Mouse (Mus musculus): ENCODE results near the gene Fbxl21.
A peak's percentile ranks its signal among the peaks of the same experiment; 100 is the strongest.

Gene Fbxl21

GRCm38 (mm10) chr13:56522081-56522820, at the start of gene Fbxl21:
Gene Fbxl21 (plus strand): TSS chr13:56522472.
- DNase-seq, result peak; percentile 90

- DNase-seq, result no peak
These were observed 49.6 kb upstream of the Fbxl21 start for GRCm38 (mm10) chr13:56472661-56473060.

GRCm38 (mm10) chr13:56475363-56475762, 46.9 kb upstream of the Fbxl21 start:
- peak; percentile 34 for DNase-seq

GRCm38 (mm10) chr13:56476790-56477189, 45.5 kb upstream of the Fbxl21 start:
- DNase-seq, result no peak

GRCm38 (mm10) chr13:56477271-56477670, 45.0 kb upstream of the Fbxl21 start:
- no peak for DNase-seq

DNA sequence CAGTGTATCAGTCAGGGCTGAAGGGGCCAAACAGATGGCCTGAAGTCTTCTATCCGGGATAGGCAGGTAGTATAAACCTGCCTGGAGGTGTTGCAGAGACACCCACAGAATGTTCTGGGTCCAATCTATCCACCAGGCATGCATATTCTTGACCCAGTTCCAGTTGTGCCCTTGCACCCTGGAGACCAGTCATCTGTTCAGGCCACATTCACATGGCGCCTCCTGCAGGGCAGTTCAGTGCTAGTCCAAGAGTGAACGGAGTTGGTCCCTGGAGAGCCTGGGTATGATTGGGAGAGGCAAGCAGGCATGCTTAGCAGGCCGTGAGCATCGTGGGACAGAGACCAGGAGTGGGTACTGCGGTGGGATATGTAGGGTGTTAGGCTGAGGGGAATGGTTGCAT, 44.2 kb upstream of the Fbxl21 start:
- no peak for DNase-seq

DNA sequence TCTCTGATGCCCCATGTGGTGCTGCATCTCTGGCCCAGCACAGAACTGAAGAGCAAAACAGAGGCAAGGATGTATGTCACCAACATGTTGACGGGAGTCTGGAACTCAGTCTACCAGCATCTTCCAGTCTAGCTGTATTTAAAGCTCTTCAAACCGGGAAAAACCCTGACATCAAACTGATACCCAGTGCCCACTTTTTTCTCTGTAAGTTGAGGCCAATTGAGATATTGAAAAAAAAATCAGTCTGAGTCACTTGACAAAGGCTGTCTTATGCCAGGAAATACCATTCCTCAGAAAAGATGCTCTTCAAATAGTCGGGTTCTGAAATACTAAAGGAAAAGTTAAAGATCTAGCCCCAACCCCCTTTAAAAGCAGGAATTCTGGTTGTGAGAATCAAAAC, 40.1 kb upstream of the Fbxl21 start, which contains the start of gene Il9:
Il9 (minus strand) TSS at position 101 of the 400 bp plus-strand sequence.
- DNase-seq, result no peak

- no peak for DNase-seq
These were observed 34.3 kb upstream of the Fbxl21 start for GRCm38 (mm10) chr13:56488012-56488411.

- no peak for DNase-seq
These were observed 27.8 kb upstream of the Fbxl21 start for GRCm38 (mm10) chr13:56494440-56494839.

DNA sequence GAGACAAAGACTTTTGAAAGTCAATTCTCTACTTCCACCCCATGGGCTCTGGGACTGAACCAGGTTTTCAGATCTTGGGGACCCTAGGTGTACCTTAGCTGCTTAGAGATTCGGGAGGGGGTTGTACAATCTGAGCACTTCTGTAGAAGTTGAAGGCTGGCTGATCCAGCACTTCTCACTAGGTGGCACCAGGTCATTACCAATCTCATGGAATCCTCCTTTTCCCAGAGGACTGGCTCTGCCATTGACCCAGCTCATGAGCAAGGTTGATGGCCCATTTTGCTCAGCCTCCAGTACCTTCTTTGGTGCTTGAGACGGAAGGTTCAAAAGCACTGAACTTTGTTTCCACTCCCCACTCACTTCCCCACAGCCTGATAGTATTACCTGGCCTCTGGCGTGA, 22.1 kb upstream of the Fbxl21 start:
- DNase-seq, result no peak

DNA sequence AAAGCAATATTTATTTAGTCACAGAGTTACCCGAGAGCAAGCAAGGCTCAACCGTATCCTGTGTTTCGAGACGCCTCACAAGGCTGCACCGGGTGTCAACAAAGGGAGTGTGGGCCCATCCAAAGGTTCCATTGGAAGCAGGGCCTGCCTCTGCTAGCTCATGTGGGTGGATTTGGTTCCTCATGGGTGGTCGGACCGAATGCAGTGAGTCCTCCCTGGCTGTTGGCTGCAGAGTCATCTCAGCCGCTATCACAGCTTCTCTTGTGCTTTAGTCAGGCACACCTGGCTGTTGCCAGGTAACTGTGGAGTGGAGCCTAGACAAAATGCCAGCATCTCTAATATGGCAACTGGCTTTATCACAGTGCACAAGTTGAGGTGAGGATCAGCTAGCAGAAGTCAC, 21.6 kb upstream of the Fbxl21 start:
- no peak for DNase-seq

DNA sequence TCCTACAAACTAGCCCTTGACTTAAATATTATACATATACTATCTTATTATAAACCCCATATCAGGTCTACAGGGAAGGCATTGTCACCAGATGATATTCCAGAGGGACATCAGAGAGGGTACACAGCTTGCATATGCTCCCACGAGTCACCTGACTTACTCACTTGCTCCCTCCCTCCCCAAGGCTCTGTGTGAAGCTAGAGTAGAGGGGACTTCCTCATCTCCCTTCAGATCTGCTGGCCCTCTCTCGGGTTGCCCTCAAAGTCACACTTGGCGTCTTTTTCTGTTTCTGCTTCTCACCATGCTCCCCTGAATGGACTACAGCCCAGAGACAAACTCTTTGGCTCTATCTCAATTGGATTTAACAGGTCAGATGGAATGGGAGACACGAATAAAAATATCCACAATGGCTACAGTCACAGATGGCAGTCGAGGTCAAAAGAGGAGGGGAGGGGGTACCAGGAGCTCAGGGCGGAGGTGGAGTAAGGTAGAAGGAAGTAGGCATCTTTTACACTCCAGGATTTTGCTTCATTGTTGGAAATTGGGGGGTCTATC, 20.3 kb upstream of the Fbxl21 start:
- DNase-seq, result no peak

DNA sequence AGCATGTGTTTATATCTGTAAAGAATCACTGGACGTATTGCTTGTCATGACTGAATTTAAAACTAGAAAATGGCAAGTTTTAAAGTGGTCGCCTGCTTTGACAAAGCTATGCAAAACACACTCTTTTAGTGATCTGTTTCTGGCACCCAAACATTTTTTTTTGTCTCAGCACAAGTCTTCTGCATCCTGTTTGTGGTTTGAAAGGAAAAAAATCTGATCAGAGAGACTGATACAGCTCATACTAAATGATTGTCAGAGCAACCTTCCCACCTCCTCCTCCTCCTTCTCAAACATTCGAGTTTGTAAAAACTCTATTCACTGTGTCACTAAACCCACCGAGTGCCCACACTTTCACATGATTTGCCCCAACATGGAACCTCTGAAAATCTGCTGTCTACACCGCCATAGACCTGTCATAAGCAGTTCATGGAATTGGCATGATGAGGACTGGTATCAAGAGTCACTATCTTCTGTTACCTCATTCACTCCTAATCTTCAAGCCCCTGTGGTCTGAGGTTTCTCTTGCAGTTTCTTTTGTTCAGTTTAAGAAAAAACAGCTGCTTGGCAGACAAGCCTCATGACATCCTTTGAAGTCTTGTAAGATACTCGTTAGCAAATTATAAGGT, 15.3 kb upstream of the Fbxl21 start:
- DNase-seq, result no peak

DNA sequence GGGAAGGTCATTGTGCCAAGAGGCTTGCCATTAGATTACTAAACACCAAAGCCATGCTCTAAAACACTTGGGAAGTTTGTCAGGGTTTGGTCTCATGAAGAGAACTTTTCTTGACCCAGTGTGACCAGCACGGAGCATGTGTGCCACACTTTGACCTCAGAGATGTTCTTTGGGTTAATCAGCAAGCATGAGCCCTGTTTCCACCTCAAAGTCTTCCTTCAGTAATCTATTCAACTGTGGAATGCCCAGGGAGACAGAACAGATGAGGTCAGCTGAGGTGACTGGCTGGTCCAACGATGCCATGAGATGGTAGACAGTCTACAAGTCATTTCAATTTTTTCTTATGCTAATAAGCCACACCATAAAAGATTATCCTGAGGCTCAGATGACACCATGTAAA, 12.5 kb upstream of the Fbxl21 start:
- DNase-seq, result no peak

DNA sequence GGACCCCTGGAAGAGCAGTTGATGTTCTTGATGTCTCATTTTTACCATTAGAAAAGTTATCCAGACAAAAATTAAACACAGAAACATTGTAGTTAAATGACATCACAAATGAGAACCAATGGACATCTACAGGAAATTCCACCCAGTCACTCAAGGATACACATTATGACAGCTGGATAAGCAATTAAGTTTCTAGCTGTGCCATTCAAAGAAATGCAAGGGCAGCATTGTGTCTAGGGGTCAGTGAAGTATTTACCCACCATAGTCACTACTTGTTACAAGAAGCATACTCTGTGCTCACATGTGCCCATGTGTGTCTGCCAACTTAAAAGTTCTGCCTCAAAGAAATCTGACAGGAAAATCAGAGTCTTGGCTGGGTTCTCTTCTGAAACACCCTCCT, 8.7 kb upstream of the Fbxl21 start:
- no peak for DNase-seq

DNA sequence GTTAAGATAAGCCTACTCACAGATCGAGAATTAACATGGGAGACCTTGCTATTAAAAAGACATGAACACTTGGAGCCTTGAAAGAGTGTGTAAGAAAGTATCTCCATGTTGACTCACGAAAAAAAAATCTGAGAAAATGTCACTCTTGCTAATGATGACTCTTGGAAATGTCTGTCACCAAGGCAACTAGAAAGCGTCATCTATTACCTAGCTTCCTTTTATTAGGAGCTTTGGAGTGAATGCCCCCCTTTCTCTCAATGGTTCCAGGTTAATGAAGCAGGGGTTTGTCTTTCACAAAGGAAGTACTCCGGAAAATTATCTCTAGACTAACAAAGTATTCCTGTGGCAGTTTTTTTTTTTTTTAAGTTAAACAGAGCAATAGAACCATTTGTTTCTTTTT, 6.0 kb upstream of the Fbxl21 start:
- DNase-seq, result no peak

DNA sequence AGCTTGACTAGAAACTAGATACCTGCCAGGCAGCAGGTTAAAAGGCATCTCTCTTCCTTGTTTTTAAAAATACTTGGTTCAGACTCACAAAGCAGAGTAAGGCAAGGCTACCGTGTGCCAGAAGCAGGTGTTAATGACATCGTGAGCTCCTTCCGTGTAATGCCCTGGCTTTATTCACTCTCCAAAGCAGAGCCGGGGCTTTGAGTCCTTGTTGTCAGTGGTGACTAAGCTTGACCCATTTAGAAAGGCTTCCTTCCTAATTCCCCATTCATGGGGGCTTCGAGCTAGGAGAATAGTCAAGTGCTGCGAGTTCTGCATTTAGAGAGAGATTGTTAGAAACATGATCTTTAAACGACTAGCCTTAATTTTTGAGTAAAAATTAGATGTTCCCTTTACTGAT, 5.5 kb upstream of the Fbxl21 start:
- no peak for DNase-seq

- no peak for DNase-seq
These were observed 522 bp downstream of the Fbxl21 start for GRCm38 (mm10) chr13:56522821-56523167.

GRCm38 (mm10) chr13:56526871-56527270, 4.6 kb downstream of the Fbxl21 start:
- DNase-seq, result no peak

DNA sequence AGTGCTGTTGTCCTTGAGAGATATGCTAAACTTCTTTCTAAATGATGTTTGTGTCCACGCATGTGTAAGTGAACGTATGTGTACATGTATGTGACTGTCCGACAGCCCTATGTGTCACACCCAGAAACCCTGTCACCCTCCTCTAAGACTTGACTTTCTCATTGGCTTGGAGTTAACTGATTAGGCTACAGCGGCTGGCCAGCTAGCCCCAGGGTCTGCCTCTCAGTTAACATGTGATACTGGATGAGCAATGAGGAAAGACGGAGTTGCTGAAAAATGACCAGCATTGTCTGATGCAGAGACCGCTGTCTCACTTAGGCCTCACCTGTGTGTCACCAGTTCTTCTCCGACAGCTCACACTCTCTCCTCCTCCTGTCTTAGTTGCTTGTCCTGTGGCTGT, 5.6 kb downstream of the Fbxl21 start:
- DNase-seq, result no peak

GRCm38 (mm10) chr13:56528281-56528680, 6.0 kb downstream of the Fbxl21 start:
- no peak for DNase-seq

GRCm38 (mm10) chr13:56529031-56529430, 6.8 kb downstream of the Fbxl21 start:
- DNase-seq, result no peak

- DNase-seq, result no peak
These were observed 7.4 kb downstream of the Fbxl21 start for GRCm38 (mm10) chr13:56529685-56530084.

- DNase-seq, result no peak
These were observed 12.7 kb downstream of the Fbxl21 start for GRCm38 (mm10) chr13:56534931-56535330.

DNA sequence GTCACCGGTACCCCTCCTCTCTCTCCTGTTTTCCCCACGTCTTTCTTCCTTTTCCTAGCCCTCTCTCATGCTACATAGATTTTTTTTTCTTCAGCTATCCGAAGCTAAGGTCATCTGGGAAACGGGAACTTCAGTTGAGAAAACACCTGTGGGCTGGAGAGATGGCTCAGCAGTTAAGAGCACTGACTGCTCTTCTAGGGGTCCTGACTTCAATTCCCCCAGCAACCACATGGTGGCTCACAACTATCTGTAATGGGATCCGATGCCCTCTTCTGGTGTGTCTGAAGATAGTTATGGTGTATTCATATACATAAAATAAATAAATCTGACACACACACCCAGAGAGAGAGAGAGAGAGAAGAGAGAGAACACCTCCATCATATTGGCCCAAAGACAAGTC, 13.3 kb downstream of the Fbxl21 start:
- DNase-seq, result no peak

Data from cerebellum, adult 8-10 months (tissue).